Mouse (Mus musculus): Measurements from ENCODE around the gene Zfp286.

The Zfp286 gene

DNA sequence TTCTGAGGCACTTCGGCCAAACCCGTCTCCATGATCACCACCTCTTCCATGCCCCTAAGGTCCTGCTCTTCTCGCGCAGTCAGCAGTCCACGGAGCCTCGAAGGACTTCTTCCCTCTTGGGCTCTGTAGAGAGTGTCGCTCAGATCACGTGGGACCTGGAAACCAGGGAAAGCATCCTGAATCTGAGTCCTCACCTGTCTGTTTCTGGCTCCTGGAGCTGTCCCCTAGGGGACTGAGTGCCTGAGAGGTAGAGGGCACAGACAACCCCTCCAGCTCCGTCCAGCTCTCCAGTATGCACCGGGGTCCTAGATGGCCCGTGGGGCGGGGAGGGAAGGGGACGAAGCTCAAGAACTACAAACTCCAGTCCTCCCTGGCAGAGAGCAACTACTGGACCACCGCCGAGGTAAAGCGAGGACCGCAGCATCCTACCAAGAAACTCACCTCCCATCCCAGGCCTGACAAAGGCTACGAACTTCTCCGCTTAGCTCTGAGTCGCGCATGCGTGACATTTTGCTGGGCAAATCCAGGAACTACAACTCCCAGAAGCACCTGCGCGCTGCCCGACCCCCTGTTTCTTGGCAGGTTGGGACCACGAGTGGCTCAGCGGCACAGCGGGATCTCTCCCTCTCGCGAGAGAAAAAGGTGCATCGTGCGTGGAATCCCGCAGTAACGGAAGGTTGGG lies at the start of gene Zfp286:
Gene Zfp286 (minus strand): TSS at position 528 of the 682 bp plus-strand sequence.
- peak; percentile 88 for DNase-seq

DNA sequence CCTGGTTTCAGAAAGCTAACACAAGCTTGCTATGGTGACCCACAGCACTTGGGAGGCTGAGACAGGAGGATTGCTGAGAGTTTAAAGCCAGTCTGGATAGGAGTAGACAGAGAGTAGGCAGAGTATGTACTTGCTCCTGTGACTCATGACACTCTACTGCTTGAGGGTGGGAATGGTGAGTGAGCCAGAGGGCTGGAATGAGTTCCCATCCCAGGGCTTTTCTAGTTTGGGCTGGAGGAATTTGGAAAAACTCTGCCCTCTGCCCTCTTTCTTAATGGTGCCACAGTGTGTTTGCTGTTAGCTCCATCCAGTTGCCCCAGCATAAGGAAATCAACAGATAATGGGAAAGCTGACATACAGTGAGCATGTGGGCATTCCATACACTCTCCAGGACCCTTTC lies 42.6 kb upstream of the Zfp286 start:
- DNase-seq = no peak

DNA sequence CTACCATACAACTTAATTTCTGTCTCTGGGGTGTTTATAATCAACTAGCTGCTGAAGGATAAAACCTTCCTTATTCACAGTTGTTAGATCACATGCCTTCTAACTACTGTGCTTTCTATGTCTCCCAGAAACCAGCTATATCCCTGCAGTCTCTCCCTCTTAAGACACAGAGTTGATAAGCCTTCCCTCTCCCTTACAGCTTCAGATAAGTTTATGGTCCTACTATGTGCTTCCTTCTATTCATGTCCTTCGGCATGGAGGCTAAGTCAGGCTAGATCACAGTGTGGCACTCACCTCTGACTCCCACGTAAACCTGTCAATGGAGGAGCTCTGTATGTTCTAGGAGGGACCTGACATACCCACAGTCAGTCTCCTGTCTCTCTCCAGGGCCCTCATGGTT lies 41.1 kb upstream of the Zfp286 start:
- no peak for DNase-seq

DNA sequence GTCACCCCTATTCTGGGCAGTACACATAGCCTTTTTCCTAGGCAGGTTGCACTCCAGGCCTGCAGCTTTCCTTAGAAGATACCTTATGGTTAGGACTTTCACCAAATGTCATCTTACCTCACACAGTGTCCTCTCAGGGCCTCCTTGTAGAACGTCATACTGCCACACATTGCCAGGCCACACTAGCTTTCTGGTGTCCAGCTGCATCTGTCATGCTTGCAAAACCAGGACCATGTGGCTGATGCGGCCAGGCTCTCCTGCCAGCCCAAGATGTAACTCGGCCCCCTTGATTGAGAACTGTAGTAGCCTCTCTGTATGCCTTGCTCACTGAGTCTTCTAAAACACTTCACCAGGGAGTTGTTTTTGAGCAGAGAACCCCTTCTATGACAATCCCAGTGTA lies 38.6 kb upstream of the Zfp286 start:
- DNase-seq = no peak

DNA sequence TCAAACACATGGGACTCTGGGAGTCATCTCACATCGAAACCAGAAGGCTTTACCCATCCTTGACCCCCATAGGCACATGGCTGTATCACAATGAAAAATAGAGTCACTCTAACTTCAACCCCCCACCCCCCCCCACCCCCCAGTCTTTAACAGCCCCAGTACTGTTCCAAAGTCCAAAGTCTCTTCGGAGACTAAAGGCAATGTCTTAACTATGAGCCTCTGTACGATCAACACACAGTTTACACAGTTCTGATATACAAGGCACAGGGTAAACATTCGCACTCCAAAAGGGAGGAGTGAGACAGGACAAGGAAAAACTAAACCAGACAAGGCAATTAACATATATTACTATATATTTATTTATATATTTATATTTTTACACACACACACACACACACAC lies 37.9 kb upstream of the Zfp286 start:
- DNase-seq = no peak

DNA sequence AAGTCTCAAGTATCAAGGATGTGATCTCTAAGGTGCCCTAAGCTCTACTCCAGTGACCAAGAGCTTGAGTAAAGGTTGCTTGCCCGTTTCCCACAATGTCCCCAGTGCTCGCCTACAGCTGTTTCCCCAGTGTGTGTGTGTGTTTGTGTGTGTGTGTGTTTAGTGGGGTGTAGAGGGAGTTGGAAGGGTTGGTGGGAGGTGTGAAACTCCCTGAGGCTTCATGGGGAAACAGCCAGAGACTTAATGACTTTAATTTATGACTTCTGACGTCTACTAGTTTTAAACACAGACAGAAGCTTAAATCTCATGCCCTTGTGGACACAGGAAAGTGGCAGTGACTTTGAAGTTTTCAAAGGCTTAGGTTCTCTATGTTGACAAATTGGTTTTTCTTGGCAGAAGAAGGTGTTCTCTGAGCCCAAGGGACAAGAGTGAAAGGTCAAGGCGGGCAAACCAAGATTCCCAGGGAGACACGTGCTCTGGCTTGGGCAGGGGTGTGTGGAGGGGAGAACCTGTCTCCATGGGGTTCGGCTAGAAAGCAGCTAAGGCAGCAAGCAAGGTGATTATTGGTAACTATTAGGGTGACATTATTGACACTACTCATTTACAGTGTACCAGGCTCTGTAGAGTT lies 37.0 kb upstream of the Zfp286 start:
- no peak for DNase-seq

DNA sequence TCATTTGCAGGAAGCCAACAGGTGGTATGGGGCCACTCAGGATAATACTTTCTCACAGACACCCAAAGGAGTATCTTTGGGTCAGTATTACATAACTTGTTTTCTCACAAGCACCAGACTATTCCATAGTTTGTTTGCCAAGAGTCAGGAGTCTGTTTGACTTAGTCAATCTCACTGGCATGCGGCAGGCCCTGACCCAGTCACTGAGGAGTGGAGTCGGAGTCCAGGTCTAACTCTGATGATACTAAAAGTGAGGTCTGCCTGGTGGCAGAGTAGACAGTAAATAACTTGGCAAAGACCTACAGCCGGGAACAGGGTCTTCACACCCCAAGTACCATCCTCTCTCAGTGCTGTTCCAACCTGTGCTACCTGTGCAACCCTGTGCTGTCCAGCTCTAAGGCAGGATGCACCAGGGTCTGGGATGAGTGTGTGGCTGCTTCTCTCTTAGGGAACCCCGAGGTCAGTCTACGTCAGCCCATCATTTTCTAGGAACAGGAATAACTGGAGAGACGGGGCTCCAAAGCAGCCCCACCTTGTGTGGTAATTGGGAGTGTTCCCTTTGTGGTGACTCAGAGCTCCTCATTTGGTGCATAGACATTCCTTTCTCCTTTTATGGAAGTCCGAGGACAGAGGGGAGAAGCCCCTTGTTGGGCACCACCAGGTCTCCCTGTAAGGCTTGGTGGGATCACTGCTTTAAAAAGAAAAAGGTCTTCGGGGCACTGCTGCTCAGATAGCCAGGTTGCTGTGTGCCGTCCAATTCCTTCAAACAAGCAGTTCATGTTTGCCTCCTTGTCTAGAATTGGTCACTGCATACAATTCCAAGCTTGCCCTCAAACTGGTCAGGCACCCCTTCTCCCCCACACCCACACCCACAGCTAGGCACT lies 36.2 kb upstream of the Zfp286 start:
- no peak for DNase-seq

DNA sequence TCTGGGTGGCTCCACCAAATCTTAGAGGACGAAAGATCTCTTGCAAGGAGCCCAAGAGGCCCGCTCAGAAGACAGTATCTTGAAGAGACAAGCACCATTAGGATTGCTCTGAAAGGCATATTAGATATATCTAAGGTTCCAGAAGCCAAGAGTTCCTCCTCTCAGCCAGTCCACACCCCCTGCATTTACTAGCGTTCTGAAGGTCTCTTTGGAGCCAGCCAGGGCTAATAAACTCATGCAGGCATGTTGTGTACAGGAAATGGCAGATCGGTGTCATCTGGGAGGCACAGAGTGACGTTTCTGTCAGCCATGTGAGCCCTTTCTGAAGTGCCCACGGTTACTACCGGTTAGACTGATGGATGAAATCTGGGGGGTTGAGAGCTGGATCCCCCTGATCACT lies 34.9 kb upstream of the Zfp286 start:
- DNase-seq = no peak

DNA sequence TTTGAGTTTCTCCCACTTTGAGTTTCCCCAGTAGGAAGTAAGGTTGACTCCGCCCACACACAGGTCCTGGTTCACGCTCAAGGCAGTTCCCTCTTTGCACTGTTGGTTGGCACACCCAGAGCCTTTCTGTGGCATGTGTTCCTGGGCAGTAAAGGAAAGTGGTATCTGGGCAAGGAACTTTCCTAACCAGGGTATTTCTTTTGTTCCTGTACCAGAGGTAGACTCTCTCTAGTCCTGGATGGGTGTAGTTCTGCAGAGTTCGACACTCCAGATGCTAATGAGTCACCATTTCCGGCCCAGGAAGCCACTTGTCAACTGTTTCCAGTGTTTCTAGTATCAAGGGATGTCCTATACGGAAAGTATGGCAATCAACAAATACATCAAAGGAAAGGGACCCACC lies 32.6 kb upstream of the Zfp286 start:
- DNase-seq = no peak

DNA sequence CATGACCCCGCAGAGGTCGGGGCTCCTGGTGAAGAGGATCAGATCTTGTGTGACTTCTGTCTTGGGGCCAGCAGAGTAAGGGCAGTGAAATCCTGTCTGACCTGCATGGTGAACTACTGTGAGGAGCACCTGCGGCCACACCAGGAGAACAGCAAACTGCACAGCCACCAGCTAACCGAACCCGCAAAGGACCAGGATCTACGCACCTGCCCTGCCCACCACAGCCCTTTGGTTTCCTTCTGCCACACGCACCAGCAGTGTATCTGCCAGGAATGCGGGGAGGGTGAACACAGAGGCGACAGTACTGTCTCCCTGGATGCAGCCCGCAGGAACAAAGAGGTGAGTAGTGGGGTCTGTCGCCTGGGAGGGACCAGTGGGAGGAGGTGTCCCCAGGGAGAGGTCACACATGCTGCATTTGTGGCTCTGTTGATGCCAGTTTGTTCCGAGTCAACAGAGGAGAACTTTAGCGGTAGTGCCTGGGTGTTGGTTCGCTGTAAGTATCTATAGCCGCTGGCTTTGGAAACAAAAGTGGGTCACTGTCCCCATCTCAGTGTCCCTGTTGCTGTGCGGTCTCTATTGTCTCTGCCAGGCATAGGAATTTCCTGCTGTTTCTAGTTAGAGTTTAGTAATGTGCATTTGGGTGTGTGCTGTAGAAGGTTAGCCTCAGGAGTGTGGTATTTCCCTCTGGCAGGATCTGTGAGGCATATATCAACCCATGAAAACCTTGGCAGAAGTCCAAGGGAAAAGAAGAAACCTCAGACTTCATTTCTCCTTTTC lies 31.6 kb upstream of the Zfp286 start:
- no peak for DNase-seq

DNA sequence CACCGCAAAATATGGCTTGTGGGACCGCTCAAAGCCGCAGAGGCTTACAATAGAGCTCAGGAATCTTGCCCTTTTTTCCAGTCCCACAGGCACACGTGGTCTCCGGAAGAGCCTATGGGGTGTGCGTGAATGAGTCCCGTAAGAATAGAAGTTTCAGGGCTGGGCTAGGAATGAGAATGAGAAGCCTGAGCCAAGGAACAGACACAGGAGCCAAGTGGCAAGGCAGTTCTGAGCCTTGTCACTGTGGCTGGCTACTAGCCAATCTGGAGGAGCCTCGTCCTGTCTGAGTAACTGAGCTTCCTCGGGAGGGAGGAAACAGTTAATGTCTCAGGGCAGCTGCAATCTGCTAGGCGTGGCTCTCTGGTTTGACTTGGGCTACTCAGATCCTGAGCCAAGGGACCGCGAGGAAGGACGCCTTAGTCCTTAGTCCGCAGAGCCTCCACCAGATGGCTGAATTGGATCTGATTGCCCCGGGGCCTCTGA lies 30.8 kb upstream of the Zfp286 start, which contains the start of gene Trim16:
Gene Trim16 (plus strand): TSS at position 173 of the 483 bp plus-strand sequence.
- DNase-seq = peak; percentile 30

DNA sequence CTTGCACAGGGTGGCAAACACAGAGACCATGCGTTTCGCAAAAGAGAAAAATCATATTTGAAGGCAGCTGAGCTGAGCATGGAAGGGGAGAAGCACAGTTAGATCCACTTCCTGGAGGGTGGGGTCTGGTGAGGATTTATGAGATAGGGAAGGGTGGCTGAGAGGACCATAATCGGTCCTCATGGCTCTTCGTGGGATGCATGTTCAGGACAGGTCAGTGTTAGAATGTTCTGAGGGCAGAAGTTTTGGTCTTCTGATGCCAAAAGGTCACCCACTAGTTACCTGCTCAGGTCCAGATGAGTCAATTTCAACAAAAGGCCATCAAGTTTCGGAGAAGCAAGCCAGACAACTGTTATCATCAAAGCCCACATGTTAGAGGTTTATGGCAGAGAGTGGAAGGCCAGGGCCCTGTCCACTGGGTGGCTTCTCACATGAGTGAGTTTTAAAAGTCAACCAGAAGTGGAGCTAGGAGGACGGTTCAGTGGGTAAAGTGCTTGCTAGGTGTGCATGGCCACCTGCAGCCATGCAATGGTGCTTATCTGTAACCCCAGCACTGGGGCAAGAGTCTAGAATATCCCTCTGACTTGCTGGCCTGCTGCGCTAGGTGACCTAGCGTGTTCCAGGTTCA lies 29.9 kb upstream of the Zfp286 start:
- DNase-seq = no peak

DNA sequence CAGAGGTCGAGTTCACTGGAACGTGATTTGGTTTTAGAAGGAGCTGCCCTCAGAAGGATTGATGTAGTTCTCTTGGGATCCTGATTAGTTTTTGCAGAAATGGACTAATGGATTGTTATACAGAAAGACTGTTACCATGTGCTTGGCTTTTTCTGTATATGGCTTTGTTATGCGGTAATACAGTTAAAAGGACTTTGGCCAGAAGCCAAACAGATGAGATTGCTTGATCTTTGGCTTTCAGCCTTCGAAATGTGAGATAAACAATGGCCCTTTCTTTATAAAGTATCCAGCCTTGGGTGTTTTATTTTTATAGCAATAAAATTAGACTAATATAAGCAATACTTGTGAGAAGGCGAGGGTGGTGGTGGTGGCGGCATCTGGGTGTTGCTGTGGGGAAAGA lies 27.3 kb upstream of the Zfp286 start:
- DNase-seq = no peak

DNA sequence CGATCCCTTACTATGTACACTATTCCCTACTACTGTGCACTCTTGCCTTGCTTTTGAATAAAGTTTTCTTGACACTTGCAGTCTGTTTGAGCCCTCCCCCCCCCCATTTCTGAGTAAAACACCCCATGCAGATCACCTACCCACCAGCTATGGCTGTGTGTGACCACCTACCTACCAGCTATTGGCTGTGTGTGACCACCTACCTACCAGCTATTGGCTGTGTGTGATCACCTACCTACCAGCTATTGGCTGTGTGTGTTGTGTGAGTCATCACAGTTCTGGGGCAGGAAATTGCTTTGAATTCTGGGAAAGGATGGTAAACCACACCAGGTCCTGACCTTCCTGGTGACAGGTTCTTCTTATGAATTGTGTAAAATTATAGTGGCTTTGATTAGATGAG lies 26.2 kb upstream of the Zfp286 start:
- DNase-seq = no peak

DNA sequence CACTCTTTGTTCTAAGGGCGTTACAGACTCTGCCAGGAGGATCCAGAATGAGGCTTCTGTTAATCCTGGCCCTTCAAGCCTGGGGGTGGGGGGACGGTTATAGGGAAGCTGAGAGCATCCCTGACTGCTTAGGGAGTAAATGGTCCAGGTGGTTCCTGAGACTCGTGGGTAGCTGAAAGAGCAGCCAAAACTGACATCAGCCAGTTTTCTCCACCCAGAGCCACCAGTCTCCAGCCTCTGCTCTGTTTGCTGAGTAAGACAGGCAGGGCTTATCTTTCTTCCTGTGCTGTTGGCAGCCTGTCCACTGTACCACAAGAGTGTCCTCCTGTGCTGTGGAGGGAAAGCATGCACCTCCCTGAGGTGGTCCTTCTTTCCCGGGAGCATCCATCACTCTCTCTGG lies 25.4 kb upstream of the Zfp286 start:
- DNase-seq = no peak

DNA sequence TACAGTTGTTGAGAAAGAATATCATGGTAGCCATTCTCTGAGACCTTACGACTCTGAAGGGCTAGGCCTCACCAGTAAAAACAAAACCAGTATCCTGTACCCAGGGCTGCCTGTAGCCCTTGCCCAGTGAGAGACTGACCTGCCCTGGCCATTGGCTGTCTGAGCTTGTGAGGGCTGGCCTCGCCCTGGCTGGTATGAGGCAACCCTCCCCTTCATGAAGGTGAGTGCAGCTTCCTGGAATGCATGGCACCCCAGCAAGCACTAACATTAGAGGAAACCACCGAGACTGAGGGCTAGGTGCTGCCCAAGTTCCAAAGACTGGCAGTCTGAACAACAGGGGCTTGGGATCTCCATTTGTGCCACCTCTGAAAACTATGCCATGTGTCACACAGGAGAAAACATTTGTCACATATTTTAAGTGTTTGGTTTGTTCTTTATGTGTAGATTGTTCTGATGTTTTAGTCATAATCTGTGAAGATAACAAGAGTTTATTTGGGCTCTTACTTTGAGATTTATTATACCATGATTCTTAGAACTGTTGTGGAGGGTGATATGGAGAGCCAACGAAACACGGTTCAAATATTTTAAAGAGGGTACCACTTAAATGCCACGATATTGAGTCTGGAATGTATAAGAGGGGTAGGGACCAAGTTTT lies 24.8 kb upstream of the Zfp286 start:
- no peak for DNase-seq

DNA sequence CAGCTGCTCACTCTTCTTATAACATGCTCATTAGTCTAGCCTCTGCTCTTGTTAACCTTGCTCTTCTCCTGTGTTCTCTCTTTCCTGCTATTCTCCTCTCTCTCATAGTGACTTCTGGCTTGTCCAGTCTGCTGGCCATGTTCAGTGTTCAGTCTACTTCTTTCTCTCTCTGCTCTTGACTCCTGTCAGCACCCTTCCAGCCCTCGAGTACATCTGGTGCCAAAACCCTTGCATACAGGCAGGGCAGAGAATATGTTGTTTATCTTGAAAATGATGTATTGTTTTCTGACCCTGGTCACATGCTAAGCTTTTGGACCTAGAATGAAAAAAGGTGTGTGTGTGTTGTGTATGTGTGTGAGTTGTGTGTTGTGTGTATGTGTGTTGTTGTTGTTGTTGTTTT lies 24.2 kb upstream of the Zfp286 start:
- no peak for DNase-seq

DNA sequence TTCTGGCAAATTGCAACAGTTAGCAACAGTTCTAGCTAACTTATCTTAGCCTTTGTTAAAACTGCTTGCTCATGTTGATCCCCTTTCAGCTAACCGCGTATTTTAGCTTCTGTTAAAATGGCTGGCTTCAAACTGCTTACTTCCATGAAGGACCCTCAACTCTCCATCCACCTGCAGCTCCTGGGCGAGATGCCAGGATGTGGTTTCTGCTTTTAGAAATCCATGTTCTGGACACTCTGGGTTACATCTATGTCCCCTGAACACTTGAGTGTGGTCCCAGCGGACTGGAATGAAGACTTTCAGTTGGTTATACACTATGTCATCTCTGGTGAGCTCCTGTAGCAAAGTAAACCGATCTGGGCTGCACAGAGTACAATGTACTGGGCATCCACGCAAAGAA lies 23.0 kb upstream of the Zfp286 start:
- no peak for DNase-seq

DNA sequence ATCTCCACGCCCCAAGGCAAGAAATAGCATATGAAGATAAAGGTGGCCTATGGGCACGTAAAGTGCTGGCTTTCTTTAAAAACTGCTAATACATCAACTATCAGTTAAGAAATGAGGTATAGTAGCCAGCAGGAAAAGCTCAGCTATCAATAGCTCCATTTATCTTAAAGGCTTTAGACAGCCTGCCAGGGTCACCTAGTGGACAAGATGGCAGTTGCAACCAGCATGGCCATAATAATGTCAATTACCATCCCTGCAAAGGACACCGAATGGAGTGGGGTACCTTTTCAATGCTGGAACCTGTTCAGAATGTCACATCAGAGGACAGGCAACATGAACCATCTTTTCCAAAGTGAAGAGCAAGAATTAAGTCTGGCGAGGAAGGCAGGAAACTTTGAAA lies 19.9 kb upstream of the Zfp286 start:
- DNase-seq = no peak

DNA sequence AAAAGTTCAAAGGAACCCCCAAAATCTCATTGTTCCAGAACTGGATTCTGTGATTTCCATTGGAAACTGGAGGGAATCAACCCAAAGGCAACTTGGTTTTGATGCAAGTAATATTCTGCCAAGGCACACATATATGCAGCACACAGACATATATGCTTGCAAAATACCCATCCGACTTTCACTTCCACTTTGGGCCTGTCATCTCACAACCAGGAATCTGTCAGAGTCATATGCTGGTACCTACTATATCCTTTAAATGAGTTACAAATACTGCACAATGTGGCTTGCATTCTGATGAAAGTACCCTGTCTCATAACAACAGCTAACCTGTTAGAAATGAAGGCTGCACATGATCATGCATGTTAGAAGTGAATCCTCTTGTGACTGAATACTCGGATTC lies 18.7 kb upstream of the Zfp286 start:
- DNase-seq = no peak

DNA sequence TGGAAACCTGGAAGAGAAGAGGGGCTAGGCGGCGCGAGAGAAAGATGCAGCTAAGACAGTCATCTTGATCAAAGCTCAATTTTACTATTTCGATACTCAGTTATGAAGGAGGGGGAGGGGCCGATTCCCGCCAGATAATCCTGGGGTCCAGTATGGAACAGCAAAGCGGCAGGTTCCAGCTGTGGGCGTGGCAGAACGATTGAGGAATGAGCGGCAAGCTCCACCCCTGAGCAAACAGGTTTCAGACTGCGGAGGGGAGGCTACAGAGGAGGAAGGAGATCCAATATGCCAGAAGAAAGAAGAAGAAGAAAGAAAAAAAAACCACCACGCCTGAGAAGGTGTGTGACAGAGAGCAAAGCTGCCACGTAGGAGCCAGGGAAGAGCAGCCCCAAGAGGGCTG lies 14.9 kb upstream of the Zfp286 start:
- DNase-seq = no peak

DNA sequence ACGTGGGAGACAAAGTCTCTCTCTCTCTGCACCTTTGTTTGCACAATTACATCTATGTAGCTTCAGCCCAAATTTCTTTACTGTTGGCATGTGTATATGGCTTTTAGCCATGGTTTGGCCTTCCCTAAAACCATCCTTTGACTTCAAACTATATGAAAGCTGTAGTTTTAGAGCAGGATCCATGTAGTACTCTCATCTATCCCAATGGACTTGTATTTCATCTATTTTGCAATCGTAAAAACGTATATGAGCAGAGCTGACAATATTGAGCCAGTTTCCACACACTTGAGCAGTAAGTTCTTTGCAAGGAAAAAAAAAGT lies 315 bp upstream of the Zfp286 start:
- no peak for DNase-seq
